Mouse (Mus musculus) stomach, postnatal 0 days (tissue): Measurements from ENCODE around the gene Ngfr.

Experiments used
- CTCF ChIP-seq: IDR thresholded peaks from 2 replicates; pipeline ENCODE4 v1.5.1; 2016; ENCODE audit warnings: antibody characterized with exemption, low read depth, mild to moderate bottlenecking, moderate library complexity
- EP300 ChIP-seq: optimal IDR thresholded peaks from 2 replicates; pipeline ENCODE3; 2016; ENCODE audit warnings: antibody characterized with exemption

DNA sequence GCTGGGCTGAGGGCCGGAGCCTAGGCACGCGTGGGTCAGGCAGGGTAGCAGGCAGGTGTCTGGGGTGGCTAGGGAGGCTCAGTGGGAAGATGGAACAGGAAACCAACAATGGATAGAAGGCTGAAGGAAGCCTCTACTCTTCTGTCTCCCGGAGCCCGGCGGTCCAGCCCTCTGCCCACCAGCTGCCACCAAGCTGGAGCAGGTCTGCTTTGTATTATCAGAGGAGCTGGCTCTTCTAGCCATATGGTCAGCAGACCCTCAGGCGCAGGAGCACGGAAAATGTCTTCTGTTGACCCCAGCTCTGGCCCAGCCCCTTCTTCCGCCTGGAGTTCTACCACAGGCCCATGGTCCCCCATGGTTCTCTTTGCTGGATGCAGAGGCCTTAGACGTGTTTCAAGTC, 22.2 kb downstream of the Ngfr start:
- no peak for TF ChIP-seq EP300
- TF ChIP-seq CTCF, result no peak
